Mouse (Mus musculus) hindbrain, embryonic 16.5 days (tissue): Measurements from ENCODE around the gene Spin1. TPM values are rescaled to one million over a fixed set of nuclear protein-coding genes. Genes with fewer than 3 reads are reported as not detected.

Experiments
- ATAC-seq: fragments of 200-750 bp; cut with Nextera tagmentation; 2 replicates; pipeline ENCODE4 v1.8.0; 2017; ENCODE audit warnings: moderate TSS enrichment, moderate library complexity
- H3K27ac ChIP-seq: fragments of 300-500 bp; sonication (generic); 2 replicates; pipeline ENCODE4 v1.5.1; 2014; ENCODE audit warnings: low read depth, mild to moderate bottlenecking, control low read depth, low read length, moderate library complexity
- H3K27me3 ChIP-seq: fragments of 300-500 bp; sonication (generic); replicated peaks from 2 replicates; pipeline ENCODE4 v1.6.1; 2014; ENCODE audit warnings: low read length; ENCODE audit not compliant: control insufficient read depth, insufficient read depth
- H3K36me3 ChIP-seq: fragments of 300-500 bp; sonication (generic); 2 replicates; pipeline ENCODE4 v1.6.1; 2014; ENCODE audit warnings: mild to moderate bottlenecking, low read length, moderate library complexity, mixed read lengths; ENCODE audit not compliant: control insufficient read depth, insufficient read depth
- H3K4me1 ChIP-seq: fragments of 300-500 bp; sonication (generic); 2 replicates; pipeline ENCODE4 v1.6.1; 2014; ENCODE audit warnings: low read depth, low read length; ENCODE audit not compliant: control insufficient read depth, insufficient read depth
- H3K4me2 ChIP-seq: fragments of 300-500 bp; sonication (generic); 2 replicates; pipeline ENCODE4 v1.6.1; 2014; ENCODE audit warnings: mild to moderate bottlenecking, low read length, control low read depth, moderate library complexity
- H3K4me3 ChIP-seq: fragments of 300-500 bp; sonication (generic); 2 replicates; pipeline ENCODE4 v1.5.1; 2014; ENCODE audit warnings: mild to moderate bottlenecking, low read length, control low read depth, moderate library complexity
- H3K9ac ChIP-seq: fragments of 300-500 bp; sonication (generic); 2 replicates; pipeline ENCODE4 v1.6.1; 2014; ENCODE audit warnings: low read depth, mild to moderate bottlenecking, control low read depth, low read length, moderate library complexity
- H3K9me3 ChIP-seq: fragments of 300-500 bp; sonication (generic); 2 replicates; pipeline ENCODE4 v1.6.1; 2014; ENCODE audit warnings: mild to moderate bottlenecking, low read length, moderate library complexity; ENCODE audit not compliant: control insufficient read depth
- WGBS: fragments of 180-500 bp; shearing (Covaris S2); extraction: QIAGEN DNeasy Blood & Tissue Kit; methylation state at CpG from one replicate; pipeline ENCODE4 v1.1.7; 2014; 5-methylcytosine and 5-hydroxymethylcytosine counted together
- polyA plus RNA-seq: library from polyadenylated mRNA; unstranded; fragments of >200 nt; fragmentation: Nextera tagmentation; extraction: Ambion mirVana; gene quantifications from 2 replicates; pipeline ENCODE4 v1.2.1, GENCODE M21; 2015

Gene Spin1
- polyA plus RNA-seq, 1 experiment from 2014 or later: 145 TPM

DNA sequence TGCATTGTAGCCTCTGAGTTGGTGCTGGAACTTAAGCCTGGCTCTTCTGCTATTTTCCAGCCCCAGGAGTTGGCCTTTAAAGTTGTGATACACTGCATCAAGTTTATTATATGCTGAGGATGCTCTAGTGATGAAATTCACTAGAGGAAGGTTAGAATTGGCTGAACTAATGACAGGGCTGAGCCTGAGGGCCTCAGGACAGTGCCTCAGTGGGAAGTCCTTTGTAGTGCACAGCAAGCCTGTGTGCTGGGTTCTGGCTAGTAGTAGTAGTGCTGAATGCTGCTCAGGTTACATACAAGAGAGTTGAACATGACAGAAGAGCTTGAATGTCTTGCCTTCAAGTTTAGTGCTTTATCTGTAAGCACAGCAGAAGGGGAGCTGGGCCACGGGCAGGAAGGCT, 21.3 kb downstream of the Spin1 start:
- H3K27me3 ChIP-seq: no peaks in the 10 kb centered on the region
- no peak overlapping the region for H3K4me2 ChIP-seq
- H3K4me1 ChIP-seq: peaks cover 44% of the 10 kb centered on the region
- no peak overlapping the region for H3K27ac ChIP-seq
- H3K4me3 ChIP-seq: no peak overlapping the region
- 24% methylated on average over 1 of the region's 1 CpGs for WGBS
- H3K9ac ChIP-seq: no peak overlapping the region
- H3K9me3 ChIP-seq: no peaks in the 10 kb centered on the region
- ATAC-seq: no peak
- H3K36me3 ChIP-seq: no peaks in the 10 kb centered on the region

DNA sequence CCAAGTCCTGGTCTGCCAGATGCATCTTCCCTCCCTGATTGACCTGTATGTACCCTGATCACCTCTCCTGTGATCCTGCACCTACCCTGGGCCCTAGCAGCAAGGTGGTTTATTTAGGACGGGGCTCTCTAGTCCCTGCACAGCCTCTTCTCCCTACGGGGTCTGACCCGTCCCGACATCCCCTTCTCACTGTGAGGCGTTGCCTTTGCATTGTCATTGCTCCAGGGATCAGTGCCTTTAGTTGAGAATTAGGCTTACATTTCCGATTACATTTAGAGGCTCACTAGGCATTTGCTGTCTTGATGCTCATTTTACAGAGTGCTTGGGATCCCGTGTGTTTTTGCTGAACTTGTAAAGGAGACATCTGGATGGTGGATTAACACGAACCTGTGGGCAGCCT, 22.1 kb downstream of the Spin1 start:
- no peak for ATAC-seq
- H3K4me3 ChIP-seq: no peak overlapping the region
- 73% methylated on average over 8 of the region's 8 CpGs for WGBS
- no peaks in the 10 kb centered on the region for H3K9me3 ChIP-seq
- H3K4me2 ChIP-seq: no peak overlapping the region
- no peaks in the 10 kb centered on the region for H3K27me3 ChIP-seq
- H3K27ac ChIP-seq: no peak overlapping the region
- no peak overlapping the region for H3K9ac ChIP-seq
- H3K4me1 ChIP-seq: peaks cover 44% of the 10 kb centered on the region
- no peaks in the 10 kb centered on the region for H3K36me3 ChIP-seq

DNA sequence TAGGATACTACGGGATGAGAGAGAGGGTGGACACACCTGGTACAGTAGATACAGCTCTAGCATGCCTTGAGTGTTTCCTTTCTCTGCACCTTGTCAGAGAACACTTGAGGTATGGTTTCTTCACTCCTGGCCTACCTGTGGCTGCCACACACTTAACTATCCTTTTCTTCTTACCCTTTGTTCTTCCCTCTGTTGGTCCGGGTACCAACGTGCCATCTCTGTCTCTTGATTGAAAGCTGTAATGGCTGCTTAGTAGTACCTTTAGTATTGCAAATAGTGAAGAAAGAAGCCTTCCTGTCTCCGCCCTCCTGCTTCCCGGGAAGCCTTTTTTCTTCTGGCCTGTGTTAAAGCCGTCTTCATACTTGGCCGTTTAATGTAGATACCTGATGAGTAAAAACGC, 24.7 kb downstream of the Spin1 start:
- Histone ChIP-seq H3K4me1 (peaks cover 25% of the 10 kb centered on the region), H3K9ac (no peak overlapping the region), H3K36me3 (no peaks in the 10 kb centered on the region), H3K9me3 (no peaks in the 10 kb centered on the region), H3K4me3 (no peak overlapping the region), H3K27me3 (no peaks in the 10 kb centered on the region), H3K4me2 (no peak overlapping the region), H3K27ac (no peak overlapping the region)
- no peak for ATAC-seq
- WGBS: 73% methylated on average over 8 of the region's 8 CpGs

DNA sequence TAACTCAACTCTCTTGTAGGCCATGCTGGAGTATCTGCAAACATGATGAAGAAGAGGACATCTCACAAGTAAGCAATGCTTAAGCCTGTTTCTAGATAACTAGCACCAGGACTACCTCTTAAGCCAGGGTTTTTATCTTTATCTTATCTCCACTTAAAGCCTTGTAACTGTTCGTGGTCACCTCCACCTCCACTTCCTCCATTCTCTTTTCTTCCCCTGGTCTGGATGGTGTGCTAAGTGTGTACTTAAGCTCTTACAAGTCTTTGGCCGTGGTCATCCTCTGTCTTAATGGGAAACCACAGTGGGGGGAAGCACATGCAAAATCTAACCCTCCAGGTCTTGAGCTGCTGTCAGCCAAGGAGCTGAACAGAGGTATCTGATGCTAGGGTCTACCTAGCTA, 27.2 kb downstream of the Spin1 start:
- 92% methylated on average over 2 of the region's 2 CpGs for WGBS
- Histone ChIP-seq H3K9ac (no peak overlapping the region), H3K27me3 (no peaks in the 10 kb centered on the region), H3K36me3 (no peaks in the 10 kb centered on the region), H3K4me2 (no peak overlapping the region), H3K4me1 (peaks cover 3% of the 10 kb centered on the region), H3K27ac (no peak overlapping the region), H3K4me3 (no peak overlapping the region), H3K9me3 (no peaks in the 10 kb centered on the region)
- no peak for ATAC-seq

DNA sequence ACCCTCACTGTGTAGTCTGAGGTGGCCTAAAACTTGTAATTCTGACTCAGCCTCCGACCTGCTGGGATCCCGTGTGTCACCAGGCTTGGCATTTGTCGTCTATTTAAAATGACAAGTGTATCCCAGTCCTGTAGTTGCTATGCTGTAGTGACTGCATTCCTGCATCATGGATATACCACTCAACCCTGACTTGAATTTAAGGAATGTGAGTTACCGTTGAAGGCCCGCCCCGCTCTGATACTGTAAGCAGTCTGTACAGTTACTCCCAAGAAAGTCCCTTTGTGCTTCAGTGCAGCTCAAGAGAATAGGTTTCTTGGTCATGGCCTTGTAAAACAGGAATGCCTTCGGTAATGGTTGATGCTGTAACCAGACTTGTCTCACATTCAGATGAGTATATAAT, 27.7 kb downstream of the Spin1 start:
- Histone ChIP-seq H3K9ac (no peak overlapping the region), H3K4me1 (peaks cover 3% of the 10 kb centered on the region), H3K36me3 (no peaks in the 10 kb centered on the region), H3K4me2 (no peak overlapping the region), H3K27me3 (no peaks in the 10 kb centered on the region), H3K9me3 (no peaks in the 10 kb centered on the region), H3K4me3 (no peak overlapping the region), H3K27ac (no peak overlapping the region)
- peak; percentile 40; the same call in 1 of the 2 replicates for ATAC-seq
- WGBS: 88% methylated on average over 7 of the region's 7 CpGs

DNA sequence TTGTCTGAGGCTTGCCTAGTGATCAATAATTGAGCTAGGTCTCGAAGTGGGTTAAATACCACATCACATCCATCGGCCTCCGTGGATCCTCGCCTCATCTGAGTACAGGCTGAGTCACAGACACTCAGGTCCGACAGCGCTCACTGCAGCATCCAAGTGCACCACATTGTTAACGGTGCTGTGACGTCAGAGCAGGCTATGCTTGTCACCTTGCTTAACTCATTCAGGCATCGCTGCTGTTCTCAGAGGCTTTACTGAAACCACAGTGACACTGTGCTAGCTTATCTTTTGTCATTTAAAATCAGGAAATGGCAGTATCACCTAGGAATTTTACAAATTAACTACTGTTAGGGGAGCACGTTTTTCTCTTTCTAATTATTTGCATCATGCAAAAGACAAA, 30.5 kb downstream of the Spin1 start:
- H3K9me3 ChIP-seq: no peaks in the 10 kb centered on the region
- no peak for ATAC-seq
- no peak overlapping the region for H3K27ac ChIP-seq
- H3K4me1 ChIP-seq: peaks cover 3% of the 10 kb centered on the region; the same call in 1 of the 2 replicates
- 83% methylated on average over 10 of the region's 10 CpGs for WGBS
- H3K27me3 ChIP-seq: no peaks in the 10 kb centered on the region
- no peak overlapping the region for H3K9ac ChIP-seq
- no peak overlapping the region for H3K4me2 ChIP-seq
- H3K4me3 ChIP-seq: no peak overlapping the region
- peaks cover 9% of the 10 kb centered on the region for H3K36me3 ChIP-seq

DNA sequence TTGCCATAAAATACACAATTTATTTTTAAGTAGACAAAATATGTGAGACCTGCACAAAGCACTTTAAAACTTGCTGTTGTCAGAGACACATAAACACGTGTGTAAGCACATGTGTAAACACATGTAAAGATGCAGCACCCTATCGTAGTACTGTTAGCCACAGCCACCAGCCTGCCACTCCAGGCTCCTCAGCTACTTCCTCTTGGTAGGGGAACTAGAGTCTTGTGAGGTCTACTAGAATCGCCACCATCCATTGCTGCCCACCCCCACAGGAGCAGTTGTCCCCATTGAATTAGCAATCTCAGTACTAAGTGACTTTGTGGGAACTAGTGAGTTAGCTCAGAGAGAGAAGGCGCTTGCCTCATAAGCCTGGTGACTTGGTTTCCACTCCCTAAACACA, 35.6 kb downstream of the Spin1 start:
- H3K4me3 ChIP-seq: no peak overlapping the region
- no peak overlapping the region for H3K9ac ChIP-seq
- peaks cover 14% of the 10 kb centered on the region for H3K36me3 ChIP-seq
- no peak overlapping the region for H3K27ac ChIP-seq
- H3K9me3 ChIP-seq: no peaks in the 10 kb centered on the region
- no peak for ATAC-seq
- no peaks in the 10 kb centered on the region for H3K27me3 ChIP-seq
- H3K4me2 ChIP-seq: no peak overlapping the region
- no peaks in the 10 kb centered on the region; the same call in 1 of the 2 replicates for H3K4me1 ChIP-seq
- WGBS: 93% methylated on average over 4 of the region's 4 CpGs

DNA sequence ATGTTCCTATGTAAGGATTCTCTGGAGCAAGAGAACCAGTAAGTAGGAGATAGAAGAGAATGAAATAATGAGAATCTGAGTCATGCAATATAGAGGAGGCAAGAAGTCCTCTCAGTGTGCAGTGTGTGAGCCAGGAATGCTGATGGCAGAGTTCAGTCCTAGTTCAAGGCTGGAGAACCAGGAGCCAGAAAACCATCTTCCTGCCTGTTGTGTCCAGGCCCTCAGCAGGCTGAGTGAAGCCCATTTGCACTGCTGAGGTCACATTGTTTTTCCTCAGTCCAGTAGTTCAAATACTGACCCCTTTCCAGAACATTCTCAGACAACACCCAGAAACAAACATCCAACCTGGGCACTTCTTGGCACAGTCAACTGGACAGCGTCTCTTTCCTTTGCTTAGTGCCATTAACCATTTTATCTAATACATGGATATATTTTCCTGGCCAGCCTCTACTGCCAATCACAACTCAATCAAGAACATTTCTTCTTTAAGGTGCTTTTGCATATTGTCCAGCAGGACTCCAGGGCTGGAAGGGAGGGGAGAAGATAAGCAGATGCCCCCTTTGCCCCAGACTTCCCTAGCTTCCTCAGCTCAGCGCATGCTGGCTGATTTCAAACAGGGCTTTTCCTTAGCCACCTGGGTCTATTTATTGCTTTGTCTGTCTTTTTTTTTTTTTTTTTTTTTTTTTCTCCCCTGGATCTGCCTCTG, 36.5 kb downstream of the Spin1 start:
- H3K4me2 ChIP-seq: no peak overlapping the region
- no peaks in the 10 kb centered on the region for H3K27me3 ChIP-seq
- no peaks in the 10 kb centered on the region; the same call in 1 of the 2 replicates for H3K4me1 ChIP-seq
- H3K9ac ChIP-seq: no peak overlapping the region
- ATAC-seq: no peak
- H3K4me3 ChIP-seq: no peak overlapping the region
- WGBS: 74% methylated on average over 2 of the region's 2 CpGs
- peaks cover 14% of the 10 kb centered on the region for H3K36me3 ChIP-seq
- no peaks in the 10 kb centered on the region for H3K9me3 ChIP-seq
- H3K27ac ChIP-seq: no peak overlapping the region

DNA sequence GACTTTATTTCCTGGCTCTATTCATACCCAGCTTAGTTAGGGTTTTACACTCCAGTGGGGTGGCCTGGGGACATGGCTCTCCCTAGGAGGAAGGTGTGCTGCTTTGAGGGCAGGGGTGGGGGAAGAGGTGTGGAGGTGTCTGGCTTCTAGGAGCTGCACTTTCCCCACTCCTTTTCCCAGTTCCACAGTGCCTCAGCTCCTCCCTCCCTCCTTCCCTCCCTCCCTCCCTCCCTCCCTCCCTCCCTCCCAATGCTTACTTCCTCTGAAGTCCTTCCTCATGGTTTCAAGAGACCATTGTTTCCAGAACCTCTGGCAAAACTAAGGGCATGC, 37.0 kb downstream of the Spin1 start:
- Histone ChIP-seq H3K9ac (no peak overlapping the region), H3K36me3 (peaks cover 14% of the 10 kb centered on the region)
- peak; percentile 57; the same call in 1 of the 2 replicates for ATAC-seq

DNA sequence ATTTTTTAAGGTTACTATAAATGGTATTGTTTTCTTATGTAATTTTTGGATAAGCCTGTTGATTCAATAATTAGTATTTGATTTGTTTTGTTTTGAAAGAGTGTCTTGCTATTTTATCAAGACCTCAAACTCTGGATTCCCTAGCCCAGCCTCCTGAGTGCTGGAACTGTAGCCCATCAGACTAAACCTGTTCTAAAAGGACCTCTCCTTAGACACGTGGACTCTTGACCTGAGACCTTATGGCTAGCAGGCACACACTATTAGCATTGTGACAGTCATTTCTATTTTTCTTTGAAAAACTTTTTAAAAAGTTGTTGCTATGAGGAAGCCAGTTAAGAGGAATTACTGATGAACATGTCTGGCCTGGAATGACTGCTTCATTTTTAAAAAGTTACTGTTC, 46.4 kb downstream of the Spin1 start:
- Histone ChIP-seq H3K9ac (no peak overlapping the region), H3K4me2 (no peak overlapping the region), H3K27me3 (no peaks in the 10 kb centered on the region), H3K36me3 (peaks cover 10% of the 10 kb centered on the region), H3K4me3 (no peak overlapping the region), H3K4me1 (no peaks in the 10 kb centered on the region), H3K27ac (no peak overlapping the region), H3K9me3 (no peaks in the 10 kb centered on the region)
- no peak for ATAC-seq
- WGBS: 75% methylated on average over 1 of the region's 1 CpGs

More for the DNA sequence above, 37.0 kb downstream of the Spin1 start:
- no peaks in the 10 kb centered on the region for H3K27me3 ChIP-seq
- no peaks in the 10 kb centered on the region; the same call in 1 of the 2 replicates for H3K4me1 ChIP-seq
- no peak overlapping the region for H3K4me2 ChIP-seq
- H3K27ac ChIP-seq: no peak overlapping the region
- H3K4me3 ChIP-seq: no peak overlapping the region
- H3K9me3 ChIP-seq: no peaks in the 10 kb centered on the region
